Mouse (Mus musculus) ZHBTc4 (cell line): ENCODE measurements around the gene Magi2.

ENCODE experiments used
- DNase-seq: peaks from one replicate; pipeline ENCODE4 v3.0.0-alpha.2; 2011; ENCODE audit warnings: low read depth, low spot score

Magi2 gene

DNA sequence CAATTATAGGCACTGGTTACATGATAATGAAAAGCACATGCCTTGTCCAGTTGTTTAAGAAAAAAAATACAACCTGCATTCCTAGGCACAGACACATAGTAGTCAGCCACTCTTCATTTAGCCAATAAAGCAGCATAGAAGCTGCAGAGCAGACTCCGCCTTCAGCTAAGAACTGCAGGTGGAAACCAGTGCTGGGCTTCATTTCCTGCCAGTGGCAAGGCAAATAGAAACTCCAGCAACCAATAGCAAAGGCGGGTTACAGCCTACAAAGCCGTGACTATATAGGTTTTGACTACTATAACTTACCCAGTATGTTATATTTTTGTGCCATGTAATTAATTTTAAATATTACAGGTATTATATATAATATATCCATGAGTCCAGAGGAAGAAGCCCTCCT, 1135.3 kb downstream of the Magi2 start:
- DNase-seq, result no peak

DNA sequence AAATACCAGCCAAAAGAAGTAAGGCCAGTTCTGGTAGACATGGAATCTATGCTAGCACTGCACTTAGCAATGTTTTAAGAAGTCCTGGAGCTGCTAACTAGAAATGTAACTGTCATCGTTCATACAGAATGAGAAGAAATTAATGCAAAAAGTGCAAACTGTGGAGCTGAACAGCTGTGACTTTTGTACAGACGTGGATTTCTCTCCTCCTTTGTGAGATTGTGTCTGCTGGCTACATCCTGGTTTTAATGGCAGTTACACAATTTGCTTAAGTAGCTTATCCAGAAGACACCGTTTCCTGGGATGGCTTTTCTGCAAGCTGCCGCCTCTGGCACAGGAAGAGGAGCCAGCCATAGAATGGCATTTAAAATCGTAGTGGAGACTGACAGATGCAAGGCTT, 1136.4 kb downstream of the Magi2 start:
- DNase-seq, result no peak

DNA sequence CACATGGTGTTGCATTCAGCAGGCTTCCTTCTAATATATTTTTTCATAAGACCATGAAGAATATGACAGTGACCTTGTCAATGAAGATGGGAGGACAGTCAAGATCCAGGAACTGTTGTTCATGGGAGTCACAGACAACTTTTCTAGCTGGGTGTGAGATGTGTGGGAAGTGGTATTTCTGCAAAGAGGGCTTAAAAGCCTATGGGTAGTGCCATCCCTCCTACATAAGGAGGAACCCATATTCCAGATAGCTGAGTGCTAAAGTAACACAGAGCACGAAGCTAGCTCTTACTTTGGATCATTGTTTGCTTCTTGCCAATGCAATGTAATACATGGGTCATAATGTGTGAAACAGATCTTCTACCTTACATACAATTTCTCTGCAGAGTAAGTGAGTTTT, 1146.8 kb downstream of the Magi2 start:
- DNase-seq, result no peak

DNA sequence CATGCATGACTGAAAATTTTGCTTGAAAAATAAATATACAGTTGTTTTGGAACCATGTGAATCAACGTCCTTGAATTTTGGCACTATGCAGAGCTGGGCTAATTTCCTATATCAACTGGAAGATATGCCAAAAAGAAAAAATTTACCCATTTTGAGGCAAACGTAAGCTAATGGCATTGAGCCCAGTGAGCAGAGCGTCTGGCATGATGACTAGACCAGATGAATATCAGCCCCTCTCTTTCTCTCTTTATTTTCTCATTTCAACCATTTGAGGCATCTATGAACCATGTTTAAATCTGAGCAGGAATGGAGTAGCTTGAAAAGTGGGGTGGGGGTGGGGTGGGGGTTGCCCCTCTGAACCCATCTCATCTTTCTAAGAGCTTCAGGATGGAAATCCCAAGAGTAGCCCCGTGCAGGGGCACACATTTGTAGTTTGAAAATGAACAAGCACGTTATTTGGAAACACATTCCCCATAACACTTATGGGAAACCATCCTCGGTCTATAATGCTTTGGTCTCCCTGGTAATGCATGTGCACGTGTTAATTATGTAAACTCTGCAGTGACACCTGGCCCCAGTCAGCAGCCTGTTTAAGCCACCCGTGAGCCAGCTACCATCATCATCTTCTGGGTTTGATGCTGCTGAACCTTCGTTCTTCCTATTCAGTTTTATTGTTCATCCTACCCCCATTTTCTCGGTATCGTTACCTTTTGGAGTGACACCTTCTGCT, 1151.4 kb downstream of the Magi2 start:
- DNase-seq, result no peak

DNA sequence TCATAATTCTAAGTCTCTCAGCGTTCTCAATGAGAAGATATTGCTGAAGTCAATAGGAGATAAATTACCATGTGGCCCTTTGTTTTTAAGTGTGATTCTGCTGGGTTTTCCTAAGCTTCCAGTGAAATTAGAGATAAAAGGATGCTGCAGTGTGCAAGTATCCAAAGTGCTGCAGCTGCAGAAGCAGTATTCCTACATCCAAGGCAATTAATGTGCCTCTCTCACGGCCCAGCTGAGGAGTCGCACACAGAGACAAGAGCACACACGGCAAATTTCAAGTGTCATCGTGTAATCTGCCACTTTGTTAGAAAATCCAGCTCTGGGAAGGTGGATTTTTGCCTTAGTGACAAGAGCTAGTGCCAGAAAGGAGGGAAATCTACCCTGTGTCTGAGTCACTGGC, 1177.7 kb downstream of the Magi2 start:
- DNase-seq, result no peak

DNA sequence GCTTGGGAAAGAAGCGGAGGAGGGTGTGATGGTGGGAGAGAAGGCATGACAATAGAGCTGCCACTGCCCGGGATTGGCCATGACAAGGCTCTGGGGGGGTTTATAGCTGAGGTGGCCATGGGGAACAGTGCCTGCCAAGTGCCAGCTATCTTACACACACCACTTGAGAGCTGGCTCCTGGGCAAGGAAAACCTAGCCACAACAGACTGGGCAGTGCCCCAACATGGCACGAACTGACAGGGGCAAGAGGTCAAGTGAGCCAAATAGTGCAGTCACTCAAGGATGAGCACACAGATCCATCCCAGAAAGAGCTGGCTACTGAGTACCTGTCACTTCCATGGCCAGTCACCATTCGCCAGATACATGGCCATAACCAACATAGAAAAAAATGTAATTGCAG, 1179.8 kb downstream of the Magi2 start:
- no peak for DNase-seq

DNA sequence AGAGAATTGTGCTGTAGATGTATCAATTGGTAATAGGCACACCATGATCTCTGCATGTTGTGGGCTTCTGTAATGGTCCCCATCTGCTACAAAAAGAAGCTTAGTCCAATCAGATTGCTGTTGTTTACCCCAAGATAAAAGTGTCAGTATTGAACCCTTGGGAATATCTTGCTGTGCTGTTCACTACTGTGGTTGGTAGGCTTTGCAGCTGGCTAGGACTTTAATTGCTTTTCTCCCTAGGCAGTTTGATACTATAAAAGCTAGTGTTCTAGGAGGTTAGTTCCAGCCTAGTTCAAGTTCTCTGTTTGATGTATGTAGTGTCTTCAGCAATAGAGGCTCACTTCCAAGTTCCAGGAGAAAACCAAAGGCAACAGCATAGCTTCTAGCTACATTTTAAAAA, 1188.5 kb downstream of the Magi2 start:
- no peak for DNase-seq

DNA sequence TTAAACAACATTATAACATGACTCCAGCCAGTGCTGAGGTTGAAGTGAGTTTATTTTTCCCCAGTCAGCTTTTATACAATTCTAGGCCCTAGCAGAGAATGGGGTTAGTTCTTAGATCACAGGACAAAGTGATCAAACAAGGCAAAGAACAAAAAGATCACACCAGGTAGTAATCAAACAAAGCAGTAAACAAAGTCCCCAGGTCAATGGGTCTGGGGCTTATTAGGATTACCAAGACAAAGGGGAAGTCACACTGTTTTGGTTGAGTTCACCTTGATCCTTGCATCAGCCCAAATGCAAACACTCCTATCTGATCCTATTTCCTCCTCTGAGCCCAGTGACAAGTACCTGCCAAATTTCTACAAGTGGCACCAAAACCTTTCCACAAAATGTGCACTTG, 1190.5 kb downstream of the Magi2 start:
- peak; percentile 83 for DNase-seq

DNA sequence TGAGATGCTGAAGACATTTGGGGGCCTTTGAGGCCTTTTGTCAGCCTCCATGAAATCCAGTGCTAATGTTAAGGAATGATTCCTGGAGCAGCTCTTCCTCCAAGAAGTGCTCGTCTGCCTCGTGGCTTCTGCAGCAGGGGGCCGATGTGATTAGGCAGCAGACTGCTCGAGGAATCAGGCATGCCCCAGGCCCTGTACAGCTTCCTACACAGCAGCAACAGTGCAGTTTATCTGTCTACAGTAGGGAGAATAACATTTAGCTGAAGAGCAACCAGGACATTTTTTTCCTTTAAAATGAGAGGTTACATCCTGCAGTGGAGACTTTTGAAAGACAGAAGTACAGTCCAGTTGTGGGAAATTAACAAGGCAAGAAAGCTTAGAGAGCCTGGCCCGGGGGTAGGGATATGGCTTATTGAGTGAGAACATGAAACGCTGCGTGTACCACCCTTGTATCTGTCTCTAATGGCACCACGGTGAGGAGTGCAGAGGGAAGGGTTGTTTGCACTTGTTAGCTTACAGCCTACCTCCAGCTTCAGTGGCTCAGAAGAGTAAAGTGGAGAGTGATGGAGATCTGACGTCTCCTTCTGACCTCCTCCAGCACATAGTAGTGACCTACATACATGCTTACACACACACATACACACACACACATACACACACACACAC, 1205.4 kb downstream of the Magi2 start:
- no peak for DNase-seq

DNA sequence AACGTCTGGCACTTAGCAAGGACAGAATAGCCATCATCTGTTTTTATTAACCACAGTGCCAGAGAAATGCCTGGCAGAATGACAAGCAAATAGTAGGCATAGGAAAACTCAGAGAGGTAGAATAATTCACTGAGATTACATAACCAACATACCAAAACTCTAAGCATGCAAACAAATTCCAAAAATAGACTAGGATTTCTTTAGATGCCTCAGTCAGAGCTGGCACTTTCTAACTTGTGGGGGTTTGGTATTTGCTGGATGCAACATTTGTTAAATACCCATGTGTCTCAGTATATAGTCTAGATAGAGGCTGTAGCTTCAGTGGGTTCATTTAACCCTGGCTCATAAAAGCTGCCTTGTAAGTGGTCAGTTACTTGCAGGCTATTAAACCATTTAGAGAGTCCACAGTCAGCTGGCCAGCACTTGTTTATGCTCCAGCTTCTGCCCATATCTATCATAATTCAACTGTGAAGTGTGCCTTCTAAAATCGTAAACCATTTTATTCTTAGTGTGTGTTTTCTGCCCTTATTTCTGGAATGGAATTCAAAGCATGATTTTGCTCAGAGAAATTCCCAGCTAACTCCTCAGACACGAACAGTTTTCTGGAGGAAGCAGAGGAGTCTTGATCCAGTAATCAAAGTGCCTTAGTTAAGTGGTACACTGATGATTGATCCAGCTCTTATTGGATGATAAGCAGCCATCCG, 1219.8 kb downstream of the Magi2 start:
- no peak for DNase-seq

DNA sequence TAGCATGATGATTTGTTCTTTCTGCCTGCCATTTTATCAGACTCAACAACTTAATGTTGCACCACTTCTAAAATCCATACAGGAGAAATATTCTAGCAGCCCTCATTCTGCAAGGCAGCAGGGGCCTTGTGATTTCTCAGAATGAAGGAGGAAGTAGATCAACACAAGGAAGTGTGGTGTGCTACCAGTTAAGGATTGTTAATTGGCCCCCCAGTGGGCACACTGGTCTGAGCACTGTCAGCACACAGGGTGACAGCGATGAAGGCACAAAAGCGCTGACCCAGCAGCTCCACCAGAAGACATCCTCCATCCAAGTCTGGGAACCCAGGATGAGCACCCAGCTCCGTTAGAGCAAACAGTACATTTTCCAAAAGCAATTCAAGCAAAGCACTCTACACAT, 1229.3 kb downstream of the Magi2 start:
- no peak for DNase-seq

DNA sequence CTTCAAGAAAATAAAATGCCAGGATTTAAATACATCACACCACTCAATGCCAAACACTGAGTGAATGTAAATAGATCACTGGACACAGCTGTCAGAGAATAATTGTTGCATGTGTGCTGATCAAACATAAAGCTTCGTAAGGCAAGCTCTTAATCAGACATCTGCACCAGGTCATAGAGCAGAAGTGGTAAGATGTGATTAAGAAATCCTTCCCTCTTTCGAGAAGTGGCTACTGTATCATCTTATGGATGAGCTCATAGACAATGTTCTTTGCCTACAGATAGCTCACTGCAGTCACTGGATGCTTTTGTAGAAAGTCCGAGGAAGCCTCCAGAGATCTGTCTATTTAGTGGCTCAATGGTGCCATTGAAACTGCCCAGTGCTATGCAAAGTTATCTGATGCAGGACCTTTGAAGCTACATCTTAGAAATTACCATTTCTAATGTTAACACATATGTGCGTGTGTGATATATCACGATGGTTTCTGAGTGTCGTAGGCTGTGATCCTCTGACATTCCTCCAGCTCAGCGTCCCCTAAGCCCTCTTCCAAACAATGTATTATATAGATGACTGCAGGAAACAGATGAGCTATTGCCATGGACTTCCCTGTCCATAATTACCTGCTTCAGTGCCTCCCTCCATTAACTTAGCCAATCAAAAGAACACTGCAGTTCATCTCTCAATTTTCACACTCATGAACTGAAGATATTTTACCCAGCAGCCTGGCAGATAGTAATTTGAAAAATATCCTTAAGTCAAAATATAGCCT, 1231.1 kb downstream of the Magi2 start:
- DNase-seq, result no peak

DNA sequence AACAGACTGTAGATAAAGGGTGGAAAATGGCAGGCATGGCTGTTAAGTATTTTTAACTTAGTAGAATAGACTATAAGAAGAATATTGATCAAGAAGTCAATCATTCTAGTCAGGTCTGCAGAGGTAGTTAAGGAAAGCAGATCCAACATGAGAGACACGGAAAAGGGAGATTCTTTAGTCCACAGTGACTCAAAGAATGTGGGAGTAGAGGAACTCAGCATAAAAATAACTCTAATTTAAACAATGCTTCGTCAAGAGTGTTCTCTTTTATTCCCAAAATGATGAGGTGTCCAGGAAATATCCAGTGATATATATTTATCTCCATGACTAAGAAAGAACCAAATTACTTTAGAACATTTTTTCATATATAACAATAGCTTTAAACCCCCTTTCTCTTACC, 1234.9 kb downstream of the Magi2 start:
- DNase-seq, result no peak

DNA sequence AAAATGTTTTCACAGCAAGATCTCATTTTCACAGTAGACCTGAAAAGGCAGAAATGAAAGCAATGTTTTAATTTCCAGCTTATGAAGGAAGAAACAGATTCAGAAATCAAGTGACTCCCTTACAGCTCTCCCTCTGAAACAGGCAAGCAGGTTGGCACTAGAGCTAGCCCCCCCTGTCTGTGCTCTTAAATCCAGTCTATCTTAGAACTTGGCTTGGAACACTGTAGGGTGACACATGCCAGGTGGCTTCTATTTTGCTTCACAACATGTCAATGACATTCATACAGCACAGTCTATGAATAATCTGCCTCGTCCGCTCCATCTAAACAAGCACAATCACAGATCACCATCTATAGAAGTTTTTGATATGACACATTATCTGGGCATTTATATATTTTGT, 1235.5 kb downstream of the Magi2 start:
- no peak for DNase-seq

DNA sequence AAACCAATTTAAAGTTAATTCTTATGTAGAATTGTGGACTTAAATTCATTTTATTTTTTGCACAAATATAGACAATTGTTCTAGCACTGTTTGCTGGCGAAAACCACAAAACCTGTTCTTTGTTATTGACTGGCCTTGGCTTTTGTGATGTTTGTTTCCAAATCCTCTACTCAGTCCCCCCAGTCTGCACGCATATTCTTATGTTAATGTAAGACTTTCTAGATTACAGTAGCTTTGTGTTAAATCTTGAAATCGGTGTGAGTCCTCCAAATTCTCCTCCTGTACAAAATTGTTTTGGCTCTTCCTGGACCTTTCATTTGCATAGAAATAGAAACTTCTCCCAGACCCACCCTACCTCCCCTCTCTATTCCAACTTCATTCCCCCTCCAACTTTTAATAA, 1242.9 kb downstream of the Magi2 start:
- DNase-seq, result peak; percentile 27

DNA sequence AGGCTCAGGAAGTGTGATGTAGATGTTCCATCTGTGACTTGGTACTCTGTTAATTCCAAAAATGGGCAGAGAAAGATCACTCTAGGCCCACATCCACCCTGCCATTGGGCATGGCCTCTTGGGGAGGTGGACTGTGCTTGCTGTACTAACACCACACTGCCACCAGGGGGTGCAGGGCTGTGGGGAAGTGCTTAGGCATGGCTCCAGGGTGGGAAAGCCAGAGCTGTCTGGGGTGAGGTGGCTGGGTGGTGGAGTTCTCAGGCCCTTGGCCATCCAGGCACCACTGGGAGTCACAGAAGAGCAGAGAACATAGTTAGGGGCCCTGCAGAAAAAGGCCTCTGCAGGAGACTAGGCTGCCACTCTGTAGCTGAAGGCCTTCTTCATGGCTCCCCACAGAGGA, 1243.6 kb downstream of the Magi2 start:
- DNase-seq, result peak; percentile 42

DNA sequence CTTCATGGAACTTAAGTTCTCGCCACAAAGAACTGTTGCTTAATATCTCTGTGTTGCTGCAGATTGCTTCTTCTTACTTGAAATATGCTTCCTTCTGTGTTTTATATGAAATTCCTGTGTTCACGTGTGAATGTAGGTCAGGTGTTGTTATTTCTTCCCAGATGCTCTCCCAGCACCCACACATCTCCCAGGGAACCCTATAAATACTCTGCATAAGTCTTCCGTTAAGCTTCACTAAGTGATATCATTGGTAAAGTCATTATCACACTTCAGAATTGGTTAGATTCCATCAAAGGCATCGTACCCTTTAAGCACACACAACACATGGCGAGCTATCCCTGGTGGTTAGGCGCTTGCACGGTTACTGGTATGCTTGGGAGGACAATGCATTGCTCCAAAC, 1257.7 kb downstream of the Magi2 start:
- no peak for DNase-seq

DNA sequence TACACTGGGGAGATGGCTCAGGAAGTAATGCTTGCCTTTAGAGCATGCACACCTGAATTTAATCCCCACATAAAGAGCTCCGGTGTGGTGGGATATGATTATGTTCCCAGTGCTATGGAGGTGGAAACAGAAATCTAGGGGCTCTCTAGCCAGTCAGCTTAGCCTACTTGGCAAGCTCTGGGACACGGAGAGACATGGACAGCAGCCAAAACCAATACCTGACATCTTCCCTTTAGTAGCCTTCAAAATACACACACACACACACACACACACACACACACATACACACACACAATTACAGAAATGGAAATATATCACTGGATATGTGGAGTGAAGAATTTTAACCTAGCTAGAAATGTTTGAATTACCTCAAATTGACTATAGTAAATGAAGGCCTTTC, 1265.1 kb downstream of the Magi2 start:
- no peak for DNase-seq

DNA sequence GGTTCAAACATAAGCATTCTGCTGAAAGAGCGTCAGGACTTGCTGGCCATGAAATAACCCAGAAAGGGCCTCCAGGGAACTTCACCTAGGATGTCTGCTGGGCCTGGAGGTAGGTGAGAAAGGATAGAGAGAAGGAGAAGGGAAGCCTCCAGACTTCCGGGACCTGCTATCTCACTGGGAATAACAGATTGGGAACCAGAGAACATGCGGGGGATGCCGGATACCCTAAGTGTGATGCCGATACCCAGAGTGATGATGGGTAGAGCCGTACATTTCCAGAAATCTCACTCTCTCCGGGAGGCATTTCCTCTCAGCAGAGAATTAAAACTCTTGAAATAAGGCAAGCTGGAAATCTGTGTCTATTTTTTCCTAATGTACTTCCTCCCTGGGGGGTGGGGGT, 1265.8 kb downstream of the Magi2 start:
- DNase-seq, result no peak

DNA sequence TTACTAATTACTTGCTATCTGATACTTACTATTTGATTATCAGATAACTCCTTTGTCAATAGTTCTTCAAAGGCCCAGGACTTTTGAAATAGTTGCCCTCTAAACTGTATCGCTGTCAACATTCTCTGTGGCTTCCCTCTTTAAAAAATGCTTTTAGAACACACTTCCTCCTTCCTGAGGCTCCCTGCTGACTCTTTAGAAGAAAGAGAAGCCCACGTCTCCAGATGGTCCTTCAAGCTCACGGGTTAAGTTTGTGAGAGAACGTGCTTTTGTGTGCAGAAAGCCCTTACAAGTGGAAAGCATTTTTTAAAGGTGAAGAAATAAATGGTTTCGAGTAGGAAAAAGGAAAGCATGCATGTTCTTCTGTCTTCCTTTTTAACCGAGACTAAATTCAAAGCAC, 1267.2 kb downstream of the Magi2 start:
- DNase-seq, result no peak

DNA sequence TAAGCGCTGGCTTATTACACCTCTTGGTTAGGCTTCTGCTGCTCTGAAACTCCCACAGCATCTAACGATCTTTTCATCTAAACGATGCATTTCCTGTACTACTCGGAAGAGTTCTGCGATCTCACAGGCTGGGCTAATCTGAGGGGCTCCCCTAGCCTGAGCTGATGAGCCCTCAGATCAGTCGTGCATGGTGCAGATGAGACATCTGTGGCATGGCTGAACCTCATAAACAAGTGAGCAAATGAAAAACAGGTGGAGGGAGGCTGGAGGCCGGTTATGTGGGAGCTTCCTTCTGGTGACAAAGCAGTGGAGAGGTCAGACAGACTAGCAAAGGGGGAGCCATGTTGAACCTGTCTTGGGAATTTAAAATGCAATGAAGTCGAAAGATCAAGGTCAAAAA, 1270.1 kb downstream of the Magi2 start:
- DNase-seq, result no peak

DNA sequence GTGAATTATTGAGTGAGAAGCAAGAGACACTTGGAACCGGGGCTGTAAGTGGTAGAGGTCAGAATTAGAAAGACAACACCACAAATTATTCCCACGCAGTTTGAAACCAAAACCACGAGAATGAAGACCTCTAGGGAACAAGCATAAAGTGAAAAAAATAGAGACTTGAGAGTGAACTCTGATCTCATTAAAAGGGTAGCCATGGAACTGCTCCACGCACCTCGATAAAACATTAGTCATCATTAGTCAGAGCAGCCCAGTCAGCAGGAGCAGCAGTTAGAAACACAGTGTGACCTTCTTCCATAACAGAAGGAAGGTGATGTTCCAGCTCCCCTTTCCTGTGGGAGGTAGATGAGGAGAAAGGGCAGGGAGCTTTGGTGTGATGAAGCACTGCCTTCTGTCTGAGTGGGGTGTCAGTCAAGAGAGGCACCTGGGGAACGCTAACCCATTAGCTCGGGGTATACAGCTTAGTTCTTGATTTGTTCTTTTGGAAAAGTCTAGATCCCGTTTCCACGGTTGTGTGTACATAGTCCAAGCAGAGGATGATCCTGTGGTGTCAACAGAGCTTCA, 1272.3 kb downstream of the Magi2 start:
- no peak for DNase-seq
